Mouse (Mus musculus): ENCODE data around the gene Carmil1. TPM values are rescaled to one million over a fixed set of nuclear protein-coding genes. Genes with fewer than 3 reads are reported as not detected.

Gene Carmil1
- polyA plus RNA-seq, 1 experiment from 2014 or later = 8.4 TPM

DNA sequence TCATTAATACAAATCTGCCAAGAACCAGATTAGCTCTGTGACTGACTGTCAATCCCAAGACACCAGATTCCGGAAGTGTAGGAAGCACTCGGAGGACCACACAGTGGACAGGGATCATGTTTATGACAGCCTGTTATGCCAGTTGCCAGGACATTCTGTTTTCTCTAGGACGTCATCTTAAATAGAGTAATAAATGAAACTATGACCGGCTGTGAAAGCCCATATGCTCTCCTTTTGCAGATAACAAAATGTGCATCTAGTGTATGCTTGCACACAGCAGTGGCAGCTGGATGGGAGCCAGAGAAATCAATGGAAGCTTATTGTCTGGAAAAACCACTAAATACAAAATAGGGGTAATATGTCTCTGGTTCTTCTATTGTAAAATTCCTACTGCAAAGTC is 43.9 kb downstream of the Carmil1 start:
- H3K27ac ChIP-seq (replicated peaks) = no peak overlapping the region
- H3K9me3 ChIP-seq = no peaks in the 10 kb centered on the region
- WGBS = 60% methylated on average over 4 of the region's 4 CpGs
- no peaks in the 10 kb centered on the region for H3K36me3 ChIP-seq
- no peak overlapping the region for H3K4me3 ChIP-seq
- H3K9ac ChIP-seq = no peak overlapping the region
- no peak for ATAC-seq (ENCODE audit: extremely low read depth, insufficient number of reproducible peaks, low FRiP score, low TSS enrichment)
- no peaks in the 10 kb centered on the region for H3K27me3 ChIP-seq (replicated peaks)
- peaks cover 19% of the 10 kb centered on the region for H3K4me1 ChIP-seq
- H3K4me2 ChIP-seq = no peak overlapping the region

DNA sequence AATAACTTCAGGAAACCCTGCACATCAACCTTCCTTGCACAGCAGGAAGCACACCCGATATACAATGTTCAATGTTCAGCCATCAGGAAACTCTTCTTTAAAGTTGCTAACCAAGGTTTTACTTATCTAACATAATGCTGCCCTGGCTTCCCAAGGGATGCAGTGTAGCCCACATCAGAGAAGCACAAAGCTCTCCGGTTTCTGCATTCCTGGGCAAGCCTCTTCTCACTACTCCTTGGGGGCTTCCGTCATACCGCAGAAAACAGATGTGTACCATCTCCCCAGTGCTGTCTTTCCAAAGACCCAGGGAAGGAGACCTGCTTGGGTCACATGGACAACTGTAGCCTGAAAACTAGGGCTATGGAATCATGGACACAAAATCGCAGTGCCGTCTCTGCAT is 47.8 kb downstream of the Carmil1 start:
- H3K4me3 ChIP-seq = no peak overlapping the region
- no peak for ATAC-seq (ENCODE audit: extremely low read depth, insufficient number of reproducible peaks, low FRiP score, low TSS enrichment)
- WGBS = 74% methylated on average over 6 of the region's 6 CpGs
- peaks cover 4% of the 10 kb centered on the region; the same call in 1 of the 2 replicates for H3K4me1 ChIP-seq
- no peak overlapping the region for H3K4me2 ChIP-seq
- no peaks in the 10 kb centered on the region for H3K36me3 ChIP-seq
- no peak overlapping the region for H3K9ac ChIP-seq
- H3K27ac ChIP-seq (replicated peaks) = no peak overlapping the region
- H3K9me3 ChIP-seq = no peaks in the 10 kb centered on the region
- no peaks in the 10 kb centered on the region for H3K27me3 ChIP-seq (replicated peaks)

DNA sequence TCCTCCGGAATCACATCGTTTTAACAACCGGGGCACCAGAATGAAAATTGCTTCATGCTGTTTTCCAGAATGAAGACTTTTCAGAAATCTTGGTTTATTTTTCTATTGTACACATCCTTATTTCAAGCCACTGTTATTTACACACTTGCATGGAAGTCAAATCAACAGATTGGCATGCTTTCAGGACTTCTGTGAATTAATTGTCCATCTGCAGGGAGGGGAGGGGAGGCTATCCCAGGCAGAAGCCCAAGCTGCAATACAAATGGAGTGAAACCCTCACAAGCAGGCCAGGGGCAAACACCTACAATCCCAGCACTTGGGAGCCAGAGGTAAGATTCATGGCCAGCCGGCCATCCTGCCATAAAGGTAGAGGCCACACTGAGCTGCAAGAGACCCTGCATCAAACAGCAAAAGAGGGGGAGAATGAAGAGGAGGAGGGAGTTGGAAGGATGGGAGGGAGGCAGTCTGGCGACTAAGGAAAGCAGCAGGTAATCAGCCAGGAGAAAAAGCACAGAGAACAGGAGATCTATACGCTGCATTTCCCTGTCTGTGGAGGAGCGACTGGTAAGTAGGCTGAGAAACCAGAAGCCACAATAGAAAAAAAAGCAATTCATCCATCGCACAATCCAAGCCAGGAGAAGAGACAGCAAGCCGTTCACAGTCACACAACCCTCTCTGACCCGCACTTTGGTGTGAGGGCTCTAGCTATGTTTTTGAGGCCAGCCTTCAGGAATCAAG is 48.7 kb downstream of the Carmil1 start:
- H3K36me3 ChIP-seq = no peaks in the 10 kb centered on the region
- no peak for ATAC-seq (ENCODE audit: extremely low read depth, insufficient number of reproducible peaks, low FRiP score, low TSS enrichment)

DNA sequence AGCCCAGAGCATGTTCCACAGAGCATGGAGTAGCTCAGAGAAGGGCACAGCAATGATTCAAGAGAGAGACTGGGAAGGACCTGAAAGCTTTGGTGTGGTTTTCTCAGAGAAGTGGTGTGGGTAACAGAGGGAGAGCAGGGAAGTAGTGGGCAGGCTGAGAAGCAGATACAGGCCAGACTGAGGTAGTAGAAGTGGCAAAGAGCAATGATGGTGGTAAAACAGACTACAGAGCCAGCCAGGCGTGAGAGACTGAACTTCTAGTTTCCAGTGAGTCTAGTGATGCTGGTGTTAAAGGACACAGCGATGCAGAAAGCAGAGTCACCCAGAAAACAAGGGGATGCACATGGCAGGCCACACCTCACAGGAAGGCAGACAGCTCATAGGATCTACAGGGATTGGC is 49.4 kb downstream of the Carmil1 start:
- Histone ChIP-seq H3K4me2 (no peak overlapping the region), H3K27me3 (replicated peaks) (no peaks in the 10 kb centered on the region), H3K9me3 (peaks cover 3% of the 10 kb centered on the region; the same call in 1 of the 2 replicates), H3K4me1 (peaks cover 4% of the 10 kb centered on the region; the same call in 1 of the 2 replicates), H3K27ac (replicated peaks) (no peak overlapping the region), H3K36me3 (no peaks in the 10 kb centered on the region), H3K9ac (no peak overlapping the region), H3K4me3 (no peak overlapping the region)
- 82% methylated on average over 2 of the region's 2 CpGs for WGBS
- no peak for ATAC-seq (ENCODE audit: extremely low read depth, insufficient number of reproducible peaks, low FRiP score, low TSS enrichment)

More for the DNA sequence above, 48.7 kb downstream of the Carmil1 start:
- no peak overlapping the region for H3K4me2 ChIP-seq
- 80% methylated on average over 10 of the region's 10 CpGs for WGBS
- no peaks in the 10 kb centered on the region for H3K27me3 ChIP-seq (replicated peaks)
- no peak overlapping the region for H3K4me3 ChIP-seq
- H3K9ac ChIP-seq = no peak overlapping the region
- H3K4me1 ChIP-seq = peaks cover 4% of the 10 kb centered on the region; the same call in 1 of the 2 replicates
- H3K27ac ChIP-seq (replicated peaks) = no peak overlapping the region
- H3K9me3 ChIP-seq = no peaks in the 10 kb centered on the region

DNA sequence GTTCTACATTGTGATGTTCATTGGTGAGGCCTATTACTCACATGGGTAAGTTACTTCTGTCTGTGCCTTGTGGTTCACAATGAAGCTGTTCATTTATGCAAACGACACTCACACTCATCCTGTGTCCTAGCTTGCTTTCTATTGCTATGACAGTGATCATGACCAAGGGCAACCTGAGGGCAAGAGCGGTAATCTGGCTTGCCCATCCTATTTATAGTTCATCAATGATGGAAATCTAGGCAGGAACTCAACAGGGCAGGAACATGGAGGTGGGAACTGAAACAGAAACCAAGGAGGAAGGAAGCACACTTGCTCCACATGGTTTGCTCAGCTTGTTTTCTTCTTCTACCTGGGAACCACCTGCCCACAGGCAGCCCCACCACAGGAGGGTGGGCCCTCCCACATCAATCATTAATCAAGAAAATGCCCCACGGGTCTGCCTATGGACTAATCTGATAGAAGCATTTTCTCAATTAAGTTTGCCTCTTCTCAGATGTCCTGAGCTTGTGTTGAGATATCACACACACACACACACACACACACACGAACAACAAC is 50.0 kb downstream of the Carmil1 start:
- H3K27me3 ChIP-seq (replicated peaks) = no peaks in the 10 kb centered on the region
- no peak overlapping the region for H3K9ac ChIP-seq
- peaks cover 4% of the 10 kb centered on the region; the same call in 1 of the 2 replicates for H3K4me1 ChIP-seq
- WGBS = 75% methylated on average over 4 of the region's 4 CpGs
- H3K27ac ChIP-seq (replicated peaks) = no peak overlapping the region
- H3K4me3 ChIP-seq = no peak overlapping the region
- ATAC-seq (ENCODE audit: extremely low read depth, insufficient number of reproducible peaks, low FRiP score, low TSS enrichment) = no peak
- no peaks in the 10 kb centered on the region for H3K36me3 ChIP-seq
- H3K9me3 ChIP-seq = peaks cover 5% of the 10 kb centered on the region; the same call in 1 of the 2 replicates
- H3K4me2 ChIP-seq = no peak overlapping the region

DNA sequence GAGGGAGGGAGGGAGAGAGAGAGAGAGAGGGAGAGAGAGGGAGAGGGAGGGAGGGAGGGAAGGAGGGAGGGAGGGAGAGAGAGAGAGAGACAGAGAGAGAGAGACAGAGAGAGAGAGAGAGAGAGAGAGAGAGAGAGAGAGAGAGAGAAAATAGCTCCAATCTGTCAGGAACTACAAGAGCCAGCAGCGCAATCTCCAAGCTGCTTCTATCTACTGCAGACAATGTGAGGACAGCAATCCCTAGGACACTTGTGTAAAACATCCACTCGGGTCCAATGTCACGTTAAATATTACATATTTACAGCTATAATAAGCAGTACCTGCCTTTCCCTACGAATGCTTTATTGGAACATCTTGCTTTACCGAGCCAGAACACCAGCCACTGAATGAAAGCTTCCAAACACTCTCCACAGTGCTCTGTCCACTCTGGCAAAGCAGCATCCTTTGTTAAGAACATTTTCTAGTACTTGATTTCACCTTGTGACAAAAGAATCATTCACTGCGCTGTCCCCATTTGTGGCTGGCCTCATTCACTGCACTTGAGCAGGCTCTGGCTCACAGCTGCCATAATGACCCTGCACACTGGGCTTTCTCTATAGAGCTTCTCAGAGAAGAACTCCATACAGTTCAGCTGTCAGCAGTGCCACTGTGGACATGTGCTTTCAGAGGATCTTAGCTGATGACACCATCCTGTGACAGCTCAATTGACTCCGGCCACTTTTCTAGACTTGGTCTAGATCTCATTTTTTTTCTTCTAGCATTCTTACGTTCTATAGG is 57.0 kb downstream of the Carmil1 start:
- Histone ChIP-seq H3K4me1 (no peaks in the 10 kb centered on the region), H3K27me3 (replicated peaks) (no peaks in the 10 kb centered on the region), H3K27ac (replicated peaks) (no peak overlapping the region), H3K9me3 (peaks cover 5% of the 10 kb centered on the region; the same call in 1 of the 2 replicates), H3K9ac (no peak overlapping the region), H3K36me3 (no peaks in the 10 kb centered on the region), H3K4me3 (no peak overlapping the region), H3K4me2 (no peak overlapping the region)
- no peak for ATAC-seq (ENCODE audit: extremely low read depth, insufficient number of reproducible peaks, low FRiP score, low TSS enrichment)
- WGBS = 65% methylated on average over 8 of the region's 8 CpGs

DNA sequence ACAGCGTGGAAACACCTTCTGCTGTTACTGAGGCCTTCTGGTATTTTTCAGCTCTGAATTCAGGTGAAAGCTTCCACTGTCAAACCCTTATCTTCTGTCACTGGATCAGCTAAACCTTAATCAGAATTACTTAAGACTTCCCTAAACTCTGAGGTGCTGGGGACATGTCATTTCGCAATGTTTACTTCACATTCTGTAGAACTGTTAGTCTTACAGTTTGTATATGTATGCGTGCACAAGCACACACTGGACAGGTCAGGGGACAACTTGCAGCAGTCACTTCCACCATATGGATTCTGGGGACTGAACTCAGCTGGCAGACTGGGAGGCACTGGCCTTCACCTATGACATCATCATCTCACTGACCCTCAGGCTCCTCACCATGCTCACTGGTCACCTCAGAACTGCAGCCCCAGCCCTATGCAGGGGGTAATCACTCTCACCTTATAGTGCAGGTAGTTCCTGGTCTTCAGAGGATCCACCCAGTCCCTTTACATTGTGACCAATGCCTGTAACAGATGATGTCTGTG is 60.1 kb downstream of the Carmil1 start:
- Histone ChIP-seq H3K27me3 (replicated peaks) (no peaks in the 10 kb centered on the region), H3K9ac (no peak overlapping the region), H3K36me3 (no peaks in the 10 kb centered on the region), H3K27ac (replicated peaks) (no peak overlapping the region), H3K4me3 (no peak overlapping the region), H3K9me3 (no peaks in the 10 kb centered on the region), H3K4me2 (no peak overlapping the region), H3K4me1 (no peaks in the 10 kb centered on the region)
- WGBS = 59% methylated on average over 3 of the region's 3 CpGs
- no peak for ATAC-seq (ENCODE audit: extremely low read depth, insufficient number of reproducible peaks, low FRiP score, low TSS enrichment)

DNA sequence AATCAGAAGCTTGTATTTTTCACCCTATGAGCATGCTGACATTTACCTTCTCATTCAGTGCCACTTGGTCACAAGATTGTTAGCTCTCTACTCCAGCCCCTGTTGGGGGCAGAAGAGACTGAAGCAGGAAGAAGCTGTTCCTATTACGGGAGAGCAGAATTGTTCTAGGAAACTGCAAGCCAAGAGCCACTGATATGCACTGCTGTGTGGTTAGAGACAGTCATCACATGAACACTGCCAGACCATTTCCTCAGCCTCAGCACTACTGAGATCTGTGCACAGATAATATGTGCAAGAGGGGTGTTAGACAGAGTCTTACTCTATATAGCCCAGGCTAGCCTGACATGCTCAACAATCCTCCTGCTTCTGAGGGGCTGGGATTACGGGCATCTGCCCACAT is 69.4 kb downstream of the Carmil1 start:
- no peak overlapping the region for H3K9ac ChIP-seq
- H3K4me3 ChIP-seq = no peak overlapping the region
- peaks cover 4% of the 10 kb centered on the region; the same call in 1 of the 2 replicates for H3K27me3 ChIP-seq (replicated peaks)
- H3K27ac ChIP-seq (replicated peaks) = no peak overlapping the region
- WGBS = 49% methylated on average over 2 of the region's 2 CpGs
- H3K9me3 ChIP-seq = no peaks in the 10 kb centered on the region
- H3K4me1 ChIP-seq = 0 out of 2 replicates have a peak, but pooled peaks cover 3% of the 10 kb centered on the region
- H3K36me3 ChIP-seq = no peaks in the 10 kb centered on the region
- no peak overlapping the region for H3K4me2 ChIP-seq
- no peak for ATAC-seq (ENCODE audit: extremely low read depth, insufficient number of reproducible peaks, low FRiP score, low TSS enrichment)

DNA sequence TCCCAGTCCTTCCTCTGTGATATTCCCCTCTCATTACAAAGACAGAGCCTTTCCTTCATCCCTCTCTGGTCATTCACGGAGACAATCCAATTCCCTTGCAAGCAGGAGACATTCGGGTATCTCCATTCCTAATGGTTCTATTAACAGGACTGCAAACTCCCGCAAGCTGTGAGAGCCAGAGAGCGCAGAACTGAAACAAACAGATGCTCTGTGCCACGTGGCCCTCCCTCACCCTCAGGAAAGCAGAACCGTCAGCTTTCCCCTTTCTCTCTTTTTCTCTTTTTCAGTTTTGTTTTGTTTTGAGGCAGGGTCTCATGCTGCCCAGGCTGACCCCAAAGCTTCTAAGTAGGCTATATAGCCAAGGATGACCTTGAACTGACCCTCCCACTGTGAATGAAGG is 74.5 kb downstream of the Carmil1 start:
- H3K9ac ChIP-seq = no peak overlapping the region
- no peak overlapping the region for H3K27ac ChIP-seq (replicated peaks)
- H3K9me3 ChIP-seq = no peaks in the 10 kb centered on the region
- H3K36me3 ChIP-seq = no peaks in the 10 kb centered on the region
- H3K4me1 ChIP-seq = 0 out of 2 replicates have a peak, but pooled peaks cover 3% of the 10 kb centered on the region
- no peak for ATAC-seq (ENCODE audit: extremely low read depth, insufficient number of reproducible peaks, low FRiP score, low TSS enrichment)
- WGBS = 72% methylated on average over 6 of the region's 6 CpGs
- no peak overlapping the region for H3K4me2 ChIP-seq
- no peak overlapping the region for H3K4me3 ChIP-seq
- no peaks in the 10 kb centered on the region; the same call in 1 of the 2 replicates for H3K27me3 ChIP-seq (replicated peaks)

DNA sequence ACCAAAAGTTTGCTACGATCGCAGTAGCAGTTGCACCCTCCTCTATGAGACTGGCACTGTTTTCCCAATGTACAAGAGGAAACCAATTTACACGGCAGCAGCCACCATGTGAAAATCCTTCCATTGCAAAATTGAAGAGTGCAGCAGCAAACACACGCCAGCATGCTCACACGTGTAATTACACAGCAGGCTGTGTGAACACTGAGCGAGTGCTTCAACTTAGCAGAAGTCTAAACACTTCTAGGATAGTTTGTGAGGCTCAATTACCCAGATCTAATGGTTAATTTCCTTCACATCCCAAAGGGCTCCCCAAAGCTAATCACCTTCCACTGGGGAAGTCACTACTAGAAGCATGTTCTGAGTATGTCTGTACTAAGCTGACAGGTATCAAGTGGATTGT is 78.3 kb downstream of the Carmil1 start:
- no peak for ATAC-seq (ENCODE audit: extremely low read depth, insufficient number of reproducible peaks, low FRiP score, low TSS enrichment)
- H3K9me3 ChIP-seq = no peaks in the 10 kb centered on the region
- H3K27me3 ChIP-seq (replicated peaks) = no peaks in the 10 kb centered on the region; the same call in 1 of the 2 replicates
- 0 out of 2 replicates have a peak, but pooled peaks cover 10% of the 10 kb centered on the region for H3K4me1 ChIP-seq
- H3K27ac ChIP-seq (replicated peaks) = no peak overlapping the region
- H3K4me3 ChIP-seq = no peak overlapping the region
- H3K9ac ChIP-seq = no peak overlapping the region
- no peak overlapping the region for H3K4me2 ChIP-seq
- H3K36me3 ChIP-seq = no peaks in the 10 kb centered on the region
- WGBS = 83% methylated on average over 6 of the region's 6 CpGs

All from heart, embryonic 13.5 days (tissue).